27 mouse cellular contexts compared by ENCODE assay signal in the genomic region with DNA sequence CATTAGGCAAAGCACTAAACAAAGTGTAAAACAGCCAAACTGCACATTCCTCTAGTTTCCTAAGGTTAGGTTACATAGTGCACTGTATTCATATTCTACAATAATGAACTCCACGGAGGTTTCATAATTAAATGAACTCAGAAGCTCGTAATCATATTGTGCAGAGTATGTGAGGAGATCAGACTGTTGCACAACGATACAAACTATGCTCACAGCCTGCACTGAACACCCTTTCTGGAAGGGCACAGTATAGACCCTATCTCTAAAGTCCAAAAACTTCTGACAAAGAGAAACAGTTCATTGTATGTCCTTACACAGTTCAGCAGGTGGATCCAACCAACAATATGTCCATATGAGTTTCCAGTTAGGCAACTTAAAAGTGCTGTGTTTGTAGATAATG.
DNase-seq lines count a peak whose midpoint lies in the region; ATAC-seq and TF ChIP-seq lines count a peak whose summit lies in the region.
"Had no signal": no experiment of that assay in that cellular context is flagged by ENCODE, and none has a peak within 500 bp of the region (broad histone marks: within the 10 kb centered on the region; RNA-seq: fewer than 3 reads in every experiment).

No protein-coding gene starts in this region.

- H3K36me3 ChIP-seq in forebrain, embryonic 11.5 days (ENCODE audit: control insufficient read depth, insufficient read depth, low read length): no peaks in the 10 kb centered on the region
- H3K36me3 ChIP-seq in forebrain, embryonic 12.5 days (replicated peaks): no peaks in the 10 kb centered on the region
- no peaks in the 10 kb centered on the region for H3K36me3 ChIP-seq in liver, adult 2 months (ENCODE audit: control insufficient read depth, insufficient read depth, low read length)
- no peaks in the 10 kb centered on the region for H3K36me3 ChIP-seq in liver, embryonic 11.5 days (ENCODE audit: control insufficient read depth, insufficient read depth, low read length)
- H3K36me3 ChIP-seq in midbrain, embryonic 15.5 days (replicated peaks): no peaks in the 10 kb centered on the region
- no peaks in the 10 kb centered on the region for H3K36me3 ChIP-seq in midbrain, embryonic 10.5 days
- H3K36me3 ChIP-seq: embryonic facial prominence, embryonic 15.5 days; G1E; heart, embryonic 10.5 days; heart, embryonic 13.5 days had no signal

- H3K4me2 ChIP-seq in forebrain, embryonic 11.5 days (ENCODE audit: low read depth, low read length, severe bottlenecking): no peak overlapping the region
- H3K4me2 ChIP-seq in forebrain, embryonic 12.5 days: no peak overlapping the region
- no peak overlapping the region for H3K4me2 ChIP-seq in liver, embryonic 11.5 days
- H3K4me2 ChIP-seq in midbrain, embryonic 15.5 days: no peak overlapping the region
- H3K4me2 ChIP-seq: embryonic facial prominence, embryonic 15.5 days; forebrain, embryonic 13.5 days; heart, embryonic 13.5 days had no signal

- ATAC-seq in forebrain, embryonic 11.5 days (replicated peaks; ENCODE audit: low FRiP score): 0 out of 2 replicates have a peak, but pooled peaks have one; percentile 23
- ATAC-seq in forebrain, embryonic 12.5 days (ENCODE audit: low FRiP score): no peak
- ATAC-seq in liver, embryonic 11.5 days (replicated peaks; ENCODE audit: low FRiP score): no peak
- ATAC-seq in midbrain, embryonic 15.5 days (replicated peaks): 0 out of 2 replicates have a peak, but pooled peaks have one; percentile 18
- ATAC-seq: forebrain, embryonic 13.5 days; forebrain, embryonic 16.5 days; hindbrain, embryonic 16.5 days had no signal

- no peak for TF ChIP-seq CTCF in liver, adult 2 months (IDR thresholded peaks at IDR 0.05; ENCODE audit: low read depth, low read length)
- no peak for TF ChIP-seq CTCF in cortical plate, adult 2 months (IDR thresholded peaks at IDR 0.05; ENCODE audit: extremely low read depth, insufficient read depth, low read length)

- H3K9me3 ChIP-seq in forebrain, embryonic 11.5 days (ENCODE audit: control insufficient read depth, low read length): no peaks in the 10 kb centered on the region
- H3K9me3 ChIP-seq in forebrain, embryonic 12.5 days: no peaks in the 10 kb centered on the region
- H3K9me3 ChIP-seq in liver, embryonic 11.5 days (ENCODE audit: control insufficient read depth, low read length): no peaks in the 10 kb centered on the region
- no peaks in the 10 kb centered on the region for H3K9me3 ChIP-seq in midbrain, embryonic 15.5 days
- no peaks in the 10 kb centered on the region for H3K9me3 ChIP-seq in midbrain, embryonic 10.5 days (replicated peaks)
- H3K9me3 ChIP-seq: embryonic facial prominence, embryonic 15.5 days; forebrain, embryonic 13.5 days; G1E; heart, embryonic 10.5 days; heart, embryonic 13.5 days had no signal

- no peak overlapping the region for H3K27ac ChIP-seq in forebrain, embryonic 11.5 days (ENCODE audit: low read depth, low read length)
- no peak overlapping the region for H3K27ac ChIP-seq in forebrain, embryonic 12.5 days
- H3K27ac ChIP-seq in liver, adult 2 months (replicated peaks; ENCODE audit: insufficient read depth, low read depth, low read length): peak overlapping the region; percentile 48
- H3K27ac ChIP-seq in liver, embryonic 11.5 days (ENCODE audit: low read depth, low read length): no peak overlapping the region
- no peak overlapping the region for H3K27ac ChIP-seq in midbrain, embryonic 15.5 days
- H3K27ac ChIP-seq in midbrain, embryonic 10.5 days (replicated peaks): no peak overlapping the region
- peak overlapping the region; percentile 56; the same call in 1 of the 2 replicates for H3K27ac ChIP-seq in cortical plate, adult 2 months (ENCODE audit: insufficient read depth, low read length)
- H3K27ac ChIP-seq: embryonic facial prominence, embryonic 15.5 days; forebrain, embryonic 13.5 days; heart, adult 2 months; heart, embryonic 10.5 days had no signal

- peaks cover 3% of the 10 kb centered on the region; the same call in 1 of the 2 replicates for H3K79me2 ChIP-seq in liver, adult 2 months (ENCODE audit: control insufficient read depth, insufficient read depth, low read length)

- no peak for DNase-seq in forebrain, embryonic 11.5 days (ENCODE audit: low spot score)
- peak; percentile 55 for DNase-seq in liver, adult 2 months (ENCODE audit: extremely low read depth, low read depth, low spot score)
- no peak for DNase-seq in liver, embryonic 11.5 days (ENCODE audit: low spot score)
- no peak for DNase-seq in midbrain, embryonic 10.5 days (ENCODE audit: low spot score)
- DNase-seq: adrenal gland, postnatal 14 days; B cell, adult 2 months; cerebellum, adult 11 months; cerebellum, adult 2 months; cerebellum, adult 9-11 months; cerebellum, postnatal 25 days; embryo, embryonic 11 days; gastrocnemius, postnatal 10 days; gastrocnemius, postnatal 36 days; heart, adult 2 months; heart, postnatal 14 days; heart, postnatal 4 days had no signal

- H3K27me3 ChIP-seq in forebrain, embryonic 11.5 days (ENCODE audit: control insufficient read depth, insufficient read depth, low read length): no peaks in the 10 kb centered on the region
- H3K27me3 ChIP-seq in forebrain, embryonic 12.5 days: no peaks in the 10 kb centered on the region
- H3K27me3 ChIP-seq in liver, adult 2 months (ENCODE audit: control insufficient read depth, insufficient read depth, low read length): no peaks in the 10 kb centered on the region
- no peaks in the 10 kb centered on the region for H3K27me3 ChIP-seq in liver, embryonic 11.5 days (replicated peaks; ENCODE audit: control insufficient read depth, insufficient read depth, low read length)
- no peaks in the 10 kb centered on the region for H3K27me3 ChIP-seq in midbrain, embryonic 15.5 days (replicated peaks)
- no peaks in the 10 kb centered on the region for H3K27me3 ChIP-seq in midbrain, embryonic 10.5 days (ENCODE audit: low read depth, poor library complexity, severe bottlenecking)
- H3K27me3 ChIP-seq: CH12.LX; embryonic facial prominence, embryonic 15.5 days; forebrain, embryonic 13.5 days; heart, embryonic 13.5 days had no signal

- WGBS in forebrain, embryonic 11.5 days: 76% methylated on average over 3 of the region's 3 CpGs
- WGBS in forebrain, embryonic 12.5 days: 79% methylated on average over 3 of the region's 3 CpGs
- 31% methylated on average over 3 of the region's 3 CpGs for WGBS in liver, adult 2 months
- WGBS in liver, embryonic 11.5 days: 88% methylated on average over 3 of the region's 3 CpGs
- 59% methylated on average over 3 of the region's 3 CpGs for WGBS in midbrain, embryonic 15.5 days
- WGBS in midbrain, embryonic 10.5 days: 84% methylated on average over 3 of the region's 3 CpGs

- no peak overlapping the region for H3K4me3 ChIP-seq in forebrain, embryonic 11.5 days (ENCODE audit: low read depth, low read length)
- no peak overlapping the region for H3K4me3 ChIP-seq in forebrain, embryonic 12.5 days (replicated peaks)
- no peak overlapping the region for H3K4me3 ChIP-seq in liver, adult 2 months (ENCODE audit: insufficient read depth, low read depth, low read length)
- no peak overlapping the region for H3K4me3 ChIP-seq in liver, embryonic 11.5 days (ENCODE audit: low read depth, low read length)
- no peak overlapping the region for H3K4me3 ChIP-seq in midbrain, embryonic 15.5 days
- H3K4me3 ChIP-seq in midbrain, embryonic 10.5 days: no peak overlapping the region
- no peak overlapping the region for H3K4me3 ChIP-seq in cortical plate, adult 2 months (ENCODE audit: insufficient read depth, low read length)
- H3K4me3 ChIP-seq: embryonic facial prominence, embryonic 15.5 days; forebrain, embryonic 13.5 days; heart, adult 2 months; heart, embryonic 10.5 days; heart, embryonic 13.5 days had no signal

- no peak overlapping the region for H3K9ac ChIP-seq in forebrain, embryonic 11.5 days (ENCODE audit: low read length)
- H3K9ac ChIP-seq in forebrain, embryonic 12.5 days: no peak overlapping the region
- H3K9ac ChIP-seq in liver, adult 2 months (ENCODE audit: low read depth, low read length): no peak overlapping the region
- no peak overlapping the region for H3K9ac ChIP-seq in liver, embryonic 11.5 days (ENCODE audit: low read depth, low read length)
- no peak overlapping the region for H3K9ac ChIP-seq in midbrain, embryonic 15.5 days
- H3K9ac ChIP-seq: embryonic facial prominence, embryonic 15.5 days; forebrain, embryonic 13.5 days; heart, embryonic 13.5 days had no signal

- H3K4me1 ChIP-seq in forebrain, embryonic 11.5 days (replicated peaks; ENCODE audit: control insufficient read depth, insufficient read depth, low read length): peaks cover 4% of the 10 kb centered on the region; the same call in 1 of the 2 replicates
- peaks cover 32% of the 10 kb centered on the region for H3K4me1 ChIP-seq in forebrain, embryonic 12.5 days
- peaks cover 26% of the 10 kb centered on the region; the same call in 1 of the 2 replicates for H3K4me1 ChIP-seq in liver, adult 2 months (ENCODE audit: control insufficient read depth, insufficient read depth, low read length)
- H3K4me1 ChIP-seq in liver, embryonic 11.5 days (replicated peaks; ENCODE audit: control insufficient read depth, insufficient read depth, low read length): no peaks in the 10 kb centered on the region
- peaks cover 37% of the 10 kb centered on the region for H3K4me1 ChIP-seq in midbrain, embryonic 15.5 days
- H3K4me1 ChIP-seq in midbrain, embryonic 10.5 days: peaks cover 38% of the 10 kb centered on the region
- H3K4me1 ChIP-seq in cortical plate, adult 2 months (ENCODE audit: control insufficient read depth, insufficient read depth, low read length): peaks cover 5% of the 10 kb centered on the region; the same call in 1 of the 2 replicates

- TF ChIP-seq POLR2A in liver, adult 2 months (IDR thresholded peaks at IDR 0.05; ENCODE audit: extremely low read depth, insufficient read depth, low read length): no peak
- no peak for TF ChIP-seq POLR2A in cortical plate, adult 2 months (IDR thresholded peaks at IDR 0.05; ENCODE audit: extremely low read depth, insufficient read depth, low read length)

Comparison
In these comparisons a context has a peak if more than half of its experiments do, and no peak if none do; other contexts are left out.
1. ATAC-seq: peak in forebrain, embryonic 11.5 days (single experiment) and midbrain, embryonic 15.5 days (single experiment); none in forebrain, embryonic 12.5 days (single experiment) and liver, embryonic 11.5 days (single experiment).
2. H3K27ac ChIP-seq: peak in liver, adult 2 months (single experiment) and cortical plate, adult 2 months (single experiment); none in forebrain, embryonic 11.5 days (single experiment), forebrain, embryonic 12.5 days (single experiment), liver, embryonic 11.5 days (single experiment), midbrain, embryonic 15.5 days (single experiment) and midbrain, embryonic 10.5 days (single experiment).